28 mouse cellular contexts compared by ENCODE assay signal in genomic region chr8:57517723-57518122, GRCm38 (mm10). TPM values are rescaled to one million over a fixed set of nuclear protein-coding genes. Genes with fewer than 3 reads are reported as not detected.
DNase-seq lines count a peak whose midpoint lies in the region; ATAC-seq and TF ChIP-seq lines count a peak whose summit lies in the region.
"Had no signal": no experiment of that assay in that cellular context is flagged by ENCODE, and none has a peak within 500 bp of the region (broad histone marks: within the 10 kb centered on the region; RNA-seq: fewer than 3 reads in every experiment).

No protein-coding gene starts in this region.

- peaks cover 39% of the 10 kb centered on the region for H3K36me3 ChIP-seq in heart, embryonic 10.5 days
- peaks cover 5% of the 10 kb centered on the region for H3K36me3 ChIP-seq in heart, adult 2 months (ENCODE audit: control insufficient read depth, insufficient read depth, low read length)
- H3K36me3 ChIP-seq: hindbrain, embryonic 15.5 days had no signal

- no peak for TF ChIP-seq POLR2A in heart, adult 2 months (IDR thresholded peaks at IDR 0.05; ENCODE audit: insufficient read depth, low read depth, low read length)

- H3K9ac ChIP-seq in heart, adult 2 months (ENCODE audit: low read depth, low read length), result no peak overlapping the region
- H3K9ac ChIP-seq: embryonic facial prominence, embryonic 15.5 days; hindbrain, embryonic 15.5 days; limb, embryonic 13.5 days; liver, embryonic 14.5 days; midbrain, embryonic 13.5 days; stomach, embryonic 15.5 days had no signal

- H3K27ac ChIP-seq in heart, embryonic 10.5 days, result no peak overlapping the region
- no peak overlapping the region for H3K27ac ChIP-seq in heart, adult 2 months
- H3K27ac ChIP-seq: embryonic facial prominence, embryonic 15.5 days; hindbrain, embryonic 10.5 days; hindbrain, embryonic 15.5 days; limb, embryonic 13.5 days; liver, embryonic 14.5 days; midbrain, embryonic 13.5 days; stomach, embryonic 15.5 days had no signal

- no peak overlapping the region for H3K4me3 ChIP-seq in heart, embryonic 10.5 days
- H3K4me3 ChIP-seq in heart, adult 2 months, result no peak overlapping the region
- H3K4me3 ChIP-seq: embryonic facial prominence, embryonic 15.5 days; hindbrain, embryonic 10.5 days; hindbrain, embryonic 15.5 days; limb, embryonic 13.5 days; midbrain, embryonic 13.5 days; stomach, embryonic 15.5 days had no signal

- 0 out of 2 replicates have a peak, but pooled peaks have one; percentile 47 for ATAC-seq in erythroid progenitor cell, adult 5-6 weeks (replicated peaks; ENCODE audit: low FRiP score, poor library complexity, severe bottlenecking)
- ATAC-seq: activated CD4-positive, CD25-positive, alpha-beta regulatory T cell, adult 4 months; forebrain, embryonic 14.5 days; inflammation-experienced regulatory T-cells, adult 6 months; lung, postnatal 0 days; midbrain, embryonic 13.5 days had no signal

- intact Hi-C loops in heart, adult 2 months (cut with DNase I), result no loop called here

- H3K4me1 ChIP-seq in heart, embryonic 10.5 days, result peaks cover 6% of the 10 kb centered on the region; the same call in 1 of the 2 replicates
- no peaks in the 10 kb centered on the region for H3K4me1 ChIP-seq in heart, adult 2 months (ENCODE audit: control insufficient read depth, insufficient read depth, low read length)
- H3K4me1 ChIP-seq: embryonic facial prominence, embryonic 15.5 days; hindbrain, embryonic 15.5 days; stomach, embryonic 15.5 days had no signal

- peak; percentile 18 for DNase-seq in embryo, embryonic 10 days (ENCODE audit: low spot score)
- no peak for DNase-seq in embryo, embryonic 9.5 days (ENCODE audit: extremely low spot score)
- peak; percentile 31 for DNase-seq in heart, embryonic 10.5 days (ENCODE audit: low spot score)
- DNase-seq in heart, adult 2 months, result no peak
- peak; percentile 32 for DNase-seq in 416B (ENCODE audit: low read depth)
- no peak for DNase-seq in cerebellum, adult 18-20 months
- no peak for DNase-seq in lung, postnatal 14 days
- DNase-seq: adrenal gland, adult 2 months; adrenal gland, postnatal 36 days; cerebellum, adult 2 months; cerebellum, postnatal 14 days; gastrocnemius, postnatal 25 days; heart, adult 18-20 months; heart, postnatal 14 days; kidney, adult 18-20 months; kidney, postnatal 36 days had no signal

- H3K9me3 ChIP-seq in heart, embryonic 10.5 days, result no peaks in the 10 kb centered on the region
- H3K9me3 ChIP-seq: embryonic facial prominence, embryonic 15.5 days; hindbrain, embryonic 10.5 days; hindbrain, embryonic 15.5 days; limb, embryonic 13.5 days; midbrain, embryonic 13.5 days; stomach, embryonic 15.5 days had no signal

- no peak for TF ChIP-seq CTCF in heart, adult 2 months (IDR thresholded peaks at IDR 0.05)

- no peaks in the 10 kb centered on the region for H3K79me2 ChIP-seq in heart, adult 2 months (replicated peaks; ENCODE audit: control insufficient read depth, insufficient read depth, low read length)

- TF ChIP-seq EP300 in heart, adult 2 months (IDR thresholded peaks at IDR 0.05; ENCODE audit: insufficient read depth, low read depth, low read length), result no peak

- 88% methylated on average over 3 of the region's 3 CpGs for WGBS in heart, embryonic 10.5 days
- 87% methylated on average over 3 of the region's 3 CpGs for WGBS in heart, adult 2 months

- no peaks in the 10 kb centered on the region for H3K27me3 ChIP-seq in heart, embryonic 10.5 days (ENCODE audit: insufficient read depth, poor library complexity, severe bottlenecking)
- no peaks in the 10 kb centered on the region for H3K27me3 ChIP-seq in heart, adult 2 months (ENCODE audit: control insufficient read depth, insufficient read depth, low read length)
- H3K27me3 ChIP-seq: embryonic facial prominence, embryonic 15.5 days; hindbrain, embryonic 15.5 days; limb, embryonic 13.5 days; midbrain, embryonic 13.5 days; stomach, embryonic 15.5 days had no signal

RNA-seq across cellular contexts. Expression of gene Hmgb2, which starts 6.0 kb away (rescaled TPM):
- 284 and 384 TPM in 2 replicates for polyA plus RNA-seq in heart, embryonic 10.5 days (2016; fragmentation: Nextera tagmentation; extraction: Ambion mirVana)
- 1 to 10 TPM; 9.1 to 9.2 TPM for total RNA-seq in heart, adult 2 months (2021)
- 1.1 and 1.7 TPM in 2 replicates for polyA plus RNA-seq in heart, adult 2 months (2012; rRNA removed)
- 755 and 757 TPM in 2 replicates for total RNA-seq in erythroid progenitor cell, adult 5-6 weeks (2015; ENCODE audit: low replicate concordance)
- total RNA-seq in erythroid progenitor cell, adult 5-6 weeks (2017; ENCODE audit: low replicate concordance), result 675 and 1,030 TPM in 2 replicates

RNA-seq across cellular contexts. Expression of gene Sap30, which starts 30.1 kb away (rescaled TPM):
- 45.3 and 66.4 TPM in 2 replicates for polyA plus RNA-seq in heart, embryonic 10.5 days (2016; fragmentation: Nextera tagmentation; extraction: Ambion mirVana)
- total RNA-seq in heart, adult 2 months (2021), result 10 to 100 TPM; 11.6 to 13.8 TPM
- 5.1 and 6.9 TPM in 2 replicates for polyA plus RNA-seq in heart, adult 2 months (2012; rRNA removed)
- total RNA-seq in erythroid progenitor cell, adult 5-6 weeks (2015; ENCODE audit: low replicate concordance), result 19.7 and 29.9 TPM in 2 replicates
- total RNA-seq in erythroid progenitor cell, adult 5-6 weeks (2017; ENCODE audit: low replicate concordance), result 24.9 and 33.8 TPM in 2 replicates

Comparison
In these comparisons a context has a peak if more than half of its experiments do, and no peak if none do; other contexts are left out.
1. DNase-seq: peak in embryo, embryonic 10 days (single experiment), heart, embryonic 10.5 days (single experiment) and 416B (single experiment); none in embryo, embryonic 9.5 days (single experiment), heart, adult 2 months (0 of 2), cerebellum, adult 18-20 months (0 of 2) and lung, postnatal 14 days (single experiment).
2. RNA of gene Hmgb2, which starts 6.0 kb away (total RNA-seq): 675 to 1,030 TPM in erythroid progenitor cell, adult 5-6 weeks; 9.1 to 9.2 TPM in heart, adult 2 months; every median in the first group is over 10 times any median in the second.